Mouse (Mus musculus) midbrain, postnatal 0 days (tissue): Measurements from ENCODE around the gene Ptprn. TPM values are rescaled to one million over a fixed set of nuclear protein-coding genes. Genes with fewer than 3 reads are reported as not detected.
A peak's percentile ranks its signal among the peaks of the same experiment; 100 is the strongest.

Experiments used
- ATAC-seq: fragments of 200-750 bp; cut with Nextera tagmentation; 2 replicates; pipeline ENCODE4 v1.8.0; 2017; ENCODE audit warnings: moderate number of reproducible peaks, mild to moderate bottlenecking, moderate TSS enrichment, moderate library complexity; ENCODE audit not compliant: low FRiP score
- DNase-seq: peaks from one replicate; pipeline ENCODE4 v3.0.0-alpha.2; 2015; ENCODE audit warnings: low spot score
- H3K27ac ChIP-seq: fragments of 300-500 bp; sonication (generic); 2 replicates; pipeline ENCODE4 v1.5.1; 2014; ENCODE audit warnings: low read depth, mild to moderate bottlenecking, low read length, mixed read lengths
- H3K27me3 ChIP-seq: fragments of 300-500 bp; sonication (generic); 2 replicates; pipeline ENCODE4 v1.6.1; 2014; ENCODE audit warnings: low read length, control low read depth, mixed read lengths; ENCODE audit not compliant: insufficient read depth
- H3K36me3 ChIP-seq: fragments of 300-500 bp; sonication (generic); 2 replicates; pipeline ENCODE4 v1.6.1; 2014; ENCODE audit warnings: low read length, control low read depth, mixed read lengths; ENCODE audit not compliant: insufficient read depth
- H3K4me1 ChIP-seq: fragments of 300-500 bp; sonication (generic); 2 replicates; pipeline ENCODE4 v1.6.1; 2014; ENCODE audit warnings: mild to moderate bottlenecking, control low read depth, antibody characterized with exemption, low read length, mixed read lengths; ENCODE audit not compliant: insufficient read depth
- H3K4me2 ChIP-seq: fragments of 300-500 bp; sonication (generic); 2 replicates; pipeline ENCODE4 v1.6.1; 2014; ENCODE audit warnings: low read depth, mild to moderate bottlenecking, low read length, mixed read lengths; ENCODE audit not compliant: poor library complexity, severe bottlenecking
- H3K4me3 ChIP-seq: fragments of 300-500 bp; sonication (generic); 2 replicates; pipeline ENCODE4 v1.5.1; 2014; ENCODE audit warnings: low read depth, mild to moderate bottlenecking, low read length, moderate library complexity
- H3K9ac ChIP-seq: fragments of 300-500 bp; sonication (generic); replicated peaks from 2 replicates; pipeline ENCODE4 v1.6.1; 2014; ENCODE audit warnings: mild to moderate bottlenecking, low read length, moderate library complexity, mixed read lengths; ENCODE audit not compliant: poor library complexity, severe bottlenecking
- H3K9me3 ChIP-seq: fragments of 300-500 bp; sonication (generic); 2 replicates; pipeline ENCODE4 v1.6.1; 2016; ENCODE audit warnings: low read length, control low read depth
- CTCF ChIP-seq: IDR thresholded peaks from 2 replicates; pipeline ENCODE4 v1.5.1; 2016; ENCODE audit warnings: antibody characterized with exemption, mild to moderate bottlenecking
- WGBS: fragments of 180-500 bp; shearing (Covaris S2); extraction: QIAGEN DNeasy Blood & Tissue Kit; methylation state at CpG from one replicate; pipeline ENCODE4 v1.1.7; 2014; 5-methylcytosine and 5-hydroxymethylcytosine counted together
- polyA plus RNA-seq: library from polyadenylated mRNA; unstranded; fragments of >200 nt; fragmentation: Nextera tagmentation; extraction: Ambion mirVana; gene quantifications from 2 replicates; pipeline ENCODE4 v1.2.1, GENCODE M21; 2015
- total RNA-seq: library from RNA; depleted of rRNA; stranded (reverse); fragments of >200 nt; gene quantifications from 2 replicates; pipeline ENCODE4 v1.2.3, GENCODE M21; 2014

Ptprn gene
- total and polyA plus RNA-seq, 2 experiments from 2014 or later: 51.4 to 127 TPM

DNA sequence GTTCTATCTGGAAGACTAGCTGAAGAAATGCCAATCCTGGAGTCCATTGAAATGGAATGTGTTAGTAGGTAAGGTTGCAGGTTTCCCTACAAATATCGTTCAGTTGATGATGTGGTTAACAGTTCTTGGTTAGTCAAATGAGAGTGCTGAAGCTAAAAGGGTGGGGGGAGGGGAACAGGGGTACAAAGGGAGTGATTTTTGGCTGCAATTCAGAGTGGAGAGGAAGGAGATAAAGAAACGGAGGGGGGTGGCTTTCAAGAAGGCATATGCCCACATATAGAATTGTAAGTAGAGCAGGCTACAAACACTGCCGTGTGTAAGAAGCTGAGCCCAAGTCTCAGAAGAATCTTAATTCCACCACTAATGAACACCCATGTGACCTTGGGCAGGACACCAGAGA lies 38.8 kb downstream of the Ptprn start:
- Histone ChIP-seq H3K27ac (no peak overlapping the region), H3K4me1 (no peaks in the 10 kb centered on the region), H3K9me3 (no peaks in the 10 kb centered on the region), H3K27me3 (peaks cover 12% of the 10 kb centered on the region), H3K4me3 (no peak overlapping the region), H3K4me2 (no peak overlapping the region), H3K9ac (no peak overlapping the region), H3K36me3 (no peaks in the 10 kb centered on the region)
- TF ChIP-seq CTCF: no peak
- WGBS: 55% methylated on average over 3 of the region's 3 CpGs
- no peak for DNase-seq
- no peak for ATAC-seq

DNA sequence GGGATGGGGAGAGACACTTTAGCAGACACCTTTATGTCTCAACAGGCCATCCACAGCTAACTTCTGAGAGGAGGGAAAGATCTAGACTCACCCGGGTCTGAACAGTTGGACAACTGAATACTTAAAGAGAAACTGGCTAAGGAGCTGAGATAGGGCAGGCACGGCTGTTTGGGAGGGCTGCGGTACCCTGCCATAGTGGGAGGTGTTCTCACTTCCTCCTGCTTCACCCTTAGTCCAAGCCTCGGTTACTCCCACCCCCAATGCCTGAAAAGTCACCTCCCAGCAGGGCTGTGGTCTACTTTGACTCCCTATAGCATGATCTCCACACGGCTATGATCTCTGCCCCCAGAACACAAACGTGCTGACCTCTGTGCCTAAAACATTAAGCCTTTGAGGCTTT lies 40.8 kb downstream of the Ptprn start:
- Histone ChIP-seq H3K4me3 (no peak overlapping the region), H3K27ac (no peak overlapping the region), H3K36me3 (no peaks in the 10 kb centered on the region), H3K4me1 (0 out of 2 replicates have a peak, but pooled peaks cover 4% of the 10 kb centered on the region), H3K9ac (no peak overlapping the region), H3K4me2 (no peak overlapping the region), H3K27me3 (peaks cover 12% of the 10 kb centered on the region), H3K9me3 (no peaks in the 10 kb centered on the region)
- ATAC-seq: no peak
- WGBS: 65% methylated on average over 6 of the region's 6 CpGs
- TF ChIP-seq CTCF: no peak
- no peak for DNase-seq

DNA sequence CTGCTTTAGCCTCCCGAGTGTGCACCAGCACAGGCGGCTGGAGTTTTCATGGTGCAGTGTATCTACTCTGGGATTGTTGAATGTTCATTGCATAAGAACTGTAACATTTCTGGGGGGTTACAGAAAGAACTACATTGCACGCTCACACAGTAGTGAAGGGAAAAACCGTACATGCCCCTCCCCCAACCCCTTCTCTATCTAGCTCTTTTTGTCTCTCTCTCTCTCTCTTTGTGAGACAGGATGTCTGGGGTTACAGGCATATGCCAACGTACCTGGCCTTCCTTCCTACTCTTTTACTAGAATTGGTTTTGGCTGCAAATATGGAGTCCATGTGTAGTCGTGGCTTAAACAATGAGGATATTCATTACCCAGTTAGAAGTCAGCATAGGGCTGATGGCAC lies 41.4 kb downstream of the Ptprn start:
- Histone ChIP-seq H3K9ac (no peak overlapping the region), H3K27me3 (peaks cover 12% of the 10 kb centered on the region)
- 76% methylated on average over 6 of the region's 6 CpGs for WGBS

DNA sequence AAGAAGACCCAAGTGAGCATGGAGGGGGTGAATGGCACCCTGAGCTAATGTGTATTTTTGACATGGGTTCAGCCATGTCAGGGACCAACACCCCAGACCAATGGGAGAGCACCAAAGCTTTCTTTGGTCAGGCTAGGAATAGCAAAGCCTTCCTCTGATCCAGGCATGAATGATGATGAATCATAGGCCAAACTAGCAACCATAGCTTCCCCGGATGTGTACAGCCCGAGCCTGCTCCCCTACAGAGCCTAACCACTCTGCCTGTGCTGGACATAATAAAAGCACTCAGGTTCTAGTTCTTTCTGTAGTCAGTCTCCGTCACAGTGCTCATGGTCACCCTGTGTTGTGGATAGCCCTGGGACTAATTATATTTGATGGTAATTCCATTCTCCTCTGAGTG lies 42.8 kb downstream of the Ptprn start:
- Histone ChIP-seq H3K36me3 (no peaks in the 10 kb centered on the region), H3K4me1 (0 out of 2 replicates have a peak, but pooled peaks cover 4% of the 10 kb centered on the region), H3K27me3 (peaks cover 12% of the 10 kb centered on the region), H3K9me3 (no peaks in the 10 kb centered on the region), H3K4me2 (no peak overlapping the region), H3K4me3 (no peak overlapping the region), H3K27ac (no peak overlapping the region), H3K9ac (no peak overlapping the region)
- TF ChIP-seq CTCF: no peak
- DNase-seq: no peak
- WGBS: 86% methylated on average over 3 of the region's 3 CpGs
- ATAC-seq: no peak

More for the DNA sequence above, 41.4 kb downstream of the Ptprn start:
- no peaks in the 10 kb centered on the region for H3K36me3 ChIP-seq
- H3K27ac ChIP-seq: no peak overlapping the region
- H3K4me2 ChIP-seq: no peak overlapping the region
- no peak for TF ChIP-seq CTCF
- ATAC-seq (no peak), DNase-seq (no peak)
- no peaks in the 10 kb centered on the region for H3K9me3 ChIP-seq
- H3K4me3 ChIP-seq: no peak overlapping the region
- 0 out of 2 replicates have a peak, but pooled peaks cover 4% of the 10 kb centered on the region for H3K4me1 ChIP-seq

DNA sequence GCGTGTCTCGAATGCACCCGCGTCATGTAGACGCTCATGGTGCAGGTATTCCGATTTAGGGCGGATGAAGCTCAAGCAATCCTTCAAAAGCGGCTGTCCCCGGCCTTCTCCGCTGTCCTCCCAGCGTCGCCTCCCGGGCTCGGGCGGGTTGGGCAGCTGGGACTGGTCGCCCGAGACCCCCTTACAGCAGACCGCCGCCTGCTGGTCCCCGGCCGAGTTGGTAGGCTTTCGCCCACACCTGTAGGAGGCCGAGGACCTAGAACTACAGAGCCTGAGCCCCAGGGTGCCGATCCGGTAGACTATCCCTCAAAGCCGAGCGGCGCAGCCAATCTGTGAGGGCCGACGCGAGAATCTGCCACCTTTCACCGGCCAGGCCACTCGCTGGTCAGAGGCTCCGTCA lies 44.8 kb downstream of the Ptprn start, which contains the start of gene Tuba4a:
TSS of gene Tuba4a (minus strand) at position 335 of the 400 bp plus-strand sequence.
- H3K4me1 ChIP-seq: 0 out of 2 replicates have a peak, but pooled peaks cover 4% of the 10 kb centered on the region

DNA sequence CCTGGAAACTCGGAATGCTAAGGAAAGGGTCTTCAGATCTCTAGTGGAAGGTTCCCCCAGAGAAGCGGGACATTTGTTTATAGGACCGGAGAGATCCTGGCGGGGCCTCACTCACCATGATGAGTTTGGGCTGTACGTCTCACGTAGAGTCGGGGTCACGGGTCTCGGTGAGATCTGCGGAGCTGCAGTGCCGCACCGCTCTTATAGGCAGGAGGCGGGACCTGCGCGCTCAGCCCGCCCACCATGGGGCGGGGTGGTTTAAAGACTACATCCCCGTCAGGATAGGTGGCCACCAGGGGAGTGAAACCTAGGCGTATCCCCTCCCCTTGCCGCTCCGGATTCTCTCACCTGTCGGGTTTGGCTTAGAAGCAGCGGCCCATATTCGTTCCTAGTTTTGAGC lies 45.2 kb downstream of the Ptprn start:
- TF ChIP-seq CTCF: peak; percentile 45
- Histone ChIP-seq H3K9me3 (no peaks in the 10 kb centered on the region), H3K4me1 (0 out of 2 replicates have a peak, but pooled peaks cover 4% of the 10 kb centered on the region), H3K27me3 (peaks cover 12% of the 10 kb centered on the region), H3K4me3 (peak overlapping the region; percentile 61), H3K27ac (no peak overlapping the region), H3K9ac (peak overlapping the region; percentile 73), H3K36me3 (peaks cover 11% of the 10 kb centered on the region; the same call in 1 of the 2 replicates), H3K4me2 (peak overlapping the region; percentile 99)
- ATAC-seq (peak; percentile 90), DNase-seq (peak; percentile 87)
- 0% methylated on average over 24 of the region's 24 CpGs for WGBS

More for the DNA sequence above, 44.8 kb downstream of the Ptprn start, which contains the start of gene Tuba4a:
- Histone ChIP-seq H3K9ac (peak within 1 kb of the TSS; percentile 73), H3K27ac (no peak within 1 kb of the TSS), H3K4me3 (peak within 1 kb of the TSS; percentile 61), H3K4me2 (peak within 1 kb of the TSS; percentile 99), H3K36me3 (peaks cover 7% of the 10 kb centered on the region; the same call in 1 of the 2 replicates), H3K9me3 (no peaks in the 10 kb centered on the region), H3K27me3 (peaks cover 12% of the 10 kb centered on the region)
- ATAC-seq (peak; percentile 60), DNase-seq (peak; percentile 31)
- peak; percentile 39; the same call in 1 of the 2 replicates for TF ChIP-seq CTCF
- 1% methylated on average over 31 of the region's 34 CpGs for WGBS
